In the genomic region with DNA sequence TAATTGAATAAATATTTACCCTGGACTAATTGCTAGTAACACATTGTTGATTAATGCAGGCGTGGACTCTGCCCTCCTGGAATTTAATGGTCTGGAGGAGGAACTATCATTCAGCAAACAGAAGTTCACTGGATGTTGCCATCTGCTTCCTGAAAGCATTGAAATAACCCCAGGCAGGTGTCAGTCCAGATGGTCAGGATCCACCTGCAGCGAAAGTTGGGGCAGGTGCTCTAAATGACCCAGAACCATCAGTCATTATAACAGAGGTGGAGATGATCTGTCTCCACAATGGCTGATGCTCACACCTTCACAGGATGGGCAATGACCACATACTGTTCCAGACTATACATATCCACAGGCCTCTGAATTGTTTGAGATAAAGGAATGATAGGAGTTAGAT, we compare ENCODE assay signal across 12 mouse cellular contexts.
"Had no signal": no experiment of that assay in that cellular context is flagged by ENCODE, and none has a peak within 500 bp of the region (broad histone marks: within the 10 kb centered on the region; RNA-seq: fewer than 3 reads in every experiment).

No protein-coding gene starts in this region.

- H3K27me3 ChIP-seq: kidney, embryonic 15.5 days; liver, embryonic 13.5 days had no signal

- H3K4me1 ChIP-seq: kidney, embryonic 15.5 days; liver, embryonic 13.5 days had no signal

- H3K36me3 ChIP-seq: kidney, embryonic 15.5 days; liver, embryonic 13.5 days had no signal

- DNase-seq: kidney, postnatal 10 days; layer of hippocampus, adult 9-11 months; liver, embryonic 13.5 days; lung, adult 2 months; lung, postnatal 14 days; lung, postnatal 4 days; midbrain, embryonic 14.5 days; thymus, adult 18-20 months; thymus, postnatal 36 days had no signal

- H3K4me3 ChIP-seq: kidney, embryonic 15.5 days; layer of hippocampus, adult 2 months; left cerebral cortex, adult 2 months; liver, embryonic 13.5 days had no signal

- H3K27ac ChIP-seq: kidney, embryonic 15.5 days; layer of hippocampus, adult 2 months; left cerebral cortex, adult 2 months; liver, embryonic 13.5 days had no signal
